Mouse (Mus musculus) liver, embryonic 18 days (tissue): Measurements from ENCODE around the gene Hba-a1. TPM values are rescaled to one million over a fixed set of nuclear protein-coding genes. Genes with fewer than 3 reads are reported as not detected.

Source experiments
- polyA plus RNA-seq: library from polyadenylated mRNA; depleted of rRNA; stranded (reverse); fragments of >200 nt; gene quantifications from 2 replicates; pipeline ENCODE4 v1.2.3, GENCODE M21; 2012; rRNA removed

The Hba-a1 gene
- 29,511 and 32,224 TPM in 2 replicates for polyA plus RNA-seq

GRCm38 (mm10) chr11:32283091-32283777 is at the start of gene Hba-a1:
Hba-a1 (plus strand) TSS chr11:32283511.

GRCm38 (mm10) chr11:32267188-32267884 is 16.0 kb upstream of the Hba-a1 start, which contains the start of gene Nprl3:
Nprl3 (minus strand) TSS chr11:32267707.

GRCm38 (mm10) chr11:32276347-32276746 is 7.0 kb upstream of the Hba-a1 start, which contains the start of gene Hba-x:
Hba-x (plus strand) TSS chr11:32276400.

GRCm38 (mm10) chr11:32286695-32287492 is 3.6 kb downstream of the Hba-a1 start, which contains the start of gene Hbq1b:
Hbq1b (plus strand) TSS chr11:32286965.

GRCm38 (mm10) chr11:32296203-32296602 is 12.9 kb downstream of the Hba-a1 start, which contains the start of gene Hba-a2:
Hba-a2 (plus strand) TSS chr11:32296489.

GRCm38 (mm10) chr11:32299865-32300264 is 16.6 kb downstream of the Hba-a1 start, which contains the start of gene Hbq1a:
Hbq1a (plus strand) TSS chr11:32300069.

Other genes starting within 250 kb of the Hba-a1 start
- 0.03 and 0.11 TPM in 2 replicates for gene Il9r, start 83.2 kb upstream of the Hba-a1 start, polyA plus RNA-seq
- gene Snrnp25, start 78.1 kb upstream of the Hba-a1 start, polyA plus RNA-seq, result 32.9 and 34.4 TPM in 2 replicates
- 7.2 TPM in 2 replicates for gene Rhbdf1, start 61.2 kb upstream of the Hba-a1 start, polyA plus RNA-seq
- gene Mpg, start 57.0 kb upstream of the Hba-a1 start, polyA plus RNA-seq, result 7.9 and 8.0 TPM in 2 replicates
- gene Nprl3, start 15.8 kb upstream of the Hba-a1 start, polyA plus RNA-seq, result 26.5 and 30.6 TPM in 2 replicates
- gene Hba-x, start 7.1 kb upstream of the Hba-a1 start, polyA plus RNA-seq, result 3.7 and 4.5 TPM in 2 replicates
- 87.2 and 94.5 TPM in 2 replicates for gene Hbq1b, start 3.5 kb downstream of the Hba-a1 start, polyA plus RNA-seq
- gene Hba-a2, start 13.0 kb downstream of the Hba-a1 start, polyA plus RNA-seq, result 100,647 and 102,463 TPM in 2 replicates
- 3.0 and 3.7 TPM in 2 replicates for gene Hbq1a, start 16.6 kb downstream of the Hba-a1 start, polyA plus RNA-seq
- 0.78 and 1.0 TPM in 2 replicates for gene Sh3pxd2b, start 64.3 kb downstream of the Hba-a1 start, polyA plus RNA-seq
- 3.6 and 3.9 TPM in 2 replicates for gene Ubtd2, start 171.9 kb downstream of the Hba-a1 start, polyA plus RNA-seq
- 0.08 and 0.12 TPM in 2 replicates for gene Efcab9, start 248.6 kb downstream of the Hba-a1 start, polyA plus RNA-seq
- gene Stk10, start 249.8 kb downstream of the Hba-a1 start, polyA plus RNA-seq, result 4.0 and 5.4 TPM in 2 replicates